Mouse (Mus musculus): ENCODE measurements around the gene Ttll9. TPM values are rescaled to one million over a fixed set of nuclear protein-coding genes. Genes with fewer than 3 reads are reported as not detected.
A peak's percentile ranks its signal among the peaks of the same experiment; 100 is the strongest.

The Ttll9 gene
- 1.2 and 1.3 TPM in 2 replicates for polyA plus RNA-seq (2015; fragmentation: Nextera tagmentation; extraction: Ambion mirVana)

DNA sequence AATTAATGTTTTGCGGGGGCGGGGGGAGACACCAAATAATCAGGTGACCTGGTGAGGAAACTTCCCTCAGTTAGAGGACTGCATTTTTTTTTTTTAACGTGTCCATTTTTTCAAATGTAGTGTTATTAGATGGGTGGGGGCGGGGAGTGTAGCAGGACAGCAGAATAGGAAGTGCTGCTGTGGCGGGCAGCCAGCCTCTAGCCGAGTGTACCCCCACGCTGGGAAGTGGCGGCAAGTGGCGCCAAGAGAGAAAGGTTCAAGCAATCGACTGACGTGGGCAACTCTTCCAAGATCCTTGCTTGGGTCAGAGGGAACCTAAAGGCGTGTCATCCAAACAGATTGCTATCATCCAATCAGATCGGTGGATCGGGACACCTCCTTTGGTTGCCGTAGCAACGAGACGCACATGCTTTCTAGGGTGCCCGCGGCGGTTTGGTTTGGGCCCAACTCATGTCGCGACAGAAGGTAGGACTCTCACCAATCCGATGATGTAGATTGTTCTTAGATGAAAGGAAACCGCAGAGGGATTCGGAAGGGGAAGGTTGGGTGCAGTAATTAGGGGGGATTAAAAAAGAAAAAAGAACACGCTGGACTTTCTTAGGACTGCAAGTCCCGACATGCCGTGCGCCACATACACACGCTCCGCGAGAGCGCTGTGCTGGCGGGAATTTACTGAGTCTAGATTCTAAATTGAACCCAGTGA, at the start of gene Ttll9:
Ttll9 (plus strand) TSS at position 395 of the 703 bp plus-strand sequence.
- peak; percentile 90 for ATAC-seq (ENCODE audit: low FRiP score, low TSS enrichment)
- Histone ChIP-seq H3K9me3 (ENCODE audit: low read length) (no peaks in the 10 kb centered on the region), H3K27me3 (ENCODE audit: insufficient read depth, low read length) (no peaks in the 10 kb centered on the region), H3K4me3 (ENCODE audit: low read length) (peak within 1 kb of the TSS; percentile 56), H3K4me2 (replicated peaks; ENCODE audit: low read depth, low read length) (peak within 1 kb of the TSS; percentile 87), H3K36me3 (ENCODE audit: insufficient read depth, low read length) (no peaks in the 10 kb centered on the region), H3K27ac (ENCODE audit: low read length) (no peak within 1 kb of the TSS), H3K4me1 (ENCODE audit: insufficient read depth, low read length) (0 out of 2 replicates have a peak, but pooled peaks cover 6% of the 10 kb centered on the region), H3K9ac (replicated peaks; ENCODE audit: low read length) (peak within 1 kb of the TSS; percentile 62)
- under 1% methylated on average over 34 of the region's 34 CpGs for WGBS

DNA sequence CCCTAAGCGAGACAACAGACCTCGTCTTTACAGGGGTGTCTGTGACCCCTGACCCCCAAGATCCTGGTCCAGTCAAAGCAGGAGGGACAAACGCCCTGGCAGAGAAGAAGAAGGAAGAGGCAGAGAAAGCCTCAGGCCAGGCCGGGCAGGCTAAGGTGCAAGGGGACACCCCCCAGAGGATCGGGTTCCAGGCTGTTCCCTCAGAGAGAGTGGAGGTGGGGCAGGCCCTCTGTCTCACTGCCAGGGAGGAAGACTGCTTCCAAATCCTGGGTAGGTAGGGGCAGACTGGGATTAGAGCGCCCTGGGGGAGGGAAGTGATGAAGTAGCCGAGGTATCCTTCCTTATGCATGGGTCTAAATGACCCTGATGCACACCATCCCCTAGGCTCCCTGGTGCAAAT, 48.8 kb upstream of the Ttll9 start:
- 24% methylated on average over 7 of the region's 7 CpGs for WGBS
- H3K4me3 ChIP-seq (ENCODE audit: low read length), result no peak overlapping the region
- no peak for ATAC-seq (ENCODE audit: low FRiP score, low TSS enrichment)
- no peak overlapping the region for H3K27ac ChIP-seq (ENCODE audit: low read length)
- H3K9ac ChIP-seq (replicated peaks; ENCODE audit: low read length), result no peak overlapping the region
- H3K27me3 ChIP-seq (ENCODE audit: insufficient read depth, low read length), result peaks cover 24% of the 10 kb centered on the region
- H3K4me2 ChIP-seq (replicated peaks; ENCODE audit: low read depth, low read length), result no peak overlapping the region
- H3K9me3 ChIP-seq (ENCODE audit: low read length), result no peaks in the 10 kb centered on the region
- no peaks in the 10 kb centered on the region for H3K36me3 ChIP-seq (ENCODE audit: insufficient read depth, low read length)
- H3K4me1 ChIP-seq (ENCODE audit: insufficient read depth, low read length), result peaks cover 13% of the 10 kb centered on the region

DNA sequence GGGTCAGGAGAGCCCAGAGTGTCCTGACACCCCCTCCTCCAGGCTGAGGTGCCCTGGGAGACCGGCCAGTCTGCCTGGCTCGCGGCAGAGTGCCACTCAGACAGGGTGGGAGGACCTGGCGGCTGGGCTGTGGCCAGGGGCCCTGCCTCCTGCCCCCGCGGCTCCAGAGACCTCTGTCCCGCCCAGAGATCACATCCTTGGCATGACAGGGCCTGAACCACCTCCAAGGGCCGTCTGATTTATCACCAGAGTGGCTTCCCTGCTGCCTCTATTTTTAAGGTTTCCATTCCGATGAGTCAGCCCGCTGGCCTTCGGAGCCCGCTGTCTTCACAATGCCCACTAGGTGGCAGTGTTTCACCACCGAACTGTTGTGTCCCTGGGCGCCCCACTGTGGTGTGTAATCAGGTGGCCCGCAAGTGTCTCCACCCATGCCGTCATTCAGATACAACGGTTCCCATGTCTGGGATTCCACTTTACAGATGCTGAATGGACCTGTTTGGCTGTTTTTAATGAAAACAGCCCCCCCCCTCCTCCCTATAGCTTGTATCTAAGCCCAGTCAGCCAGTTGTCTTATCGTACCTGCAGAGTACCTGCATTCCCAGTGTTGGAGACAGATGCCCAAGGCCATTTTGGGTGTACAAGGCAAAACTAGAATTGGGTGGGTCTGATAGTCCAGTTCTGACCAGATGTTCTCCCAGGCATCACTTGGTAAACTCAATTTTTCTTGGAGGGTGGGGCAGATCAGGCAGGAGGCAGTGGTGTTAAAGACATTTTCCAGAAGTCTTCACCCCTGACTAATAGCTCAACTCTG, 47.8 kb upstream of the Ttll9 start:
- Histone ChIP-seq H3K27me3 (ENCODE audit: insufficient read depth, low read length) (peaks cover 24% of the 10 kb centered on the region), H3K4me1 (ENCODE audit: insufficient read depth, low read length) (peaks cover 13% of the 10 kb centered on the region), H3K4me2 (replicated peaks; ENCODE audit: low read depth, low read length) (peak overlapping the region; percentile 30), H3K4me3 (ENCODE audit: low read length) (no peak overlapping the region), H3K9ac (replicated peaks; ENCODE audit: low read length) (no peak overlapping the region), H3K27ac (ENCODE audit: low read length) (no peak overlapping the region), H3K9me3 (ENCODE audit: low read length) (no peaks in the 10 kb centered on the region), H3K36me3 (ENCODE audit: insufficient read depth, low read length) (no peaks in the 10 kb centered on the region)
- ATAC-seq (ENCODE audit: low FRiP score, low TSS enrichment), result peak; percentile 73
- 2% methylated on average over 18 of the region's 18 CpGs for WGBS

DNA sequence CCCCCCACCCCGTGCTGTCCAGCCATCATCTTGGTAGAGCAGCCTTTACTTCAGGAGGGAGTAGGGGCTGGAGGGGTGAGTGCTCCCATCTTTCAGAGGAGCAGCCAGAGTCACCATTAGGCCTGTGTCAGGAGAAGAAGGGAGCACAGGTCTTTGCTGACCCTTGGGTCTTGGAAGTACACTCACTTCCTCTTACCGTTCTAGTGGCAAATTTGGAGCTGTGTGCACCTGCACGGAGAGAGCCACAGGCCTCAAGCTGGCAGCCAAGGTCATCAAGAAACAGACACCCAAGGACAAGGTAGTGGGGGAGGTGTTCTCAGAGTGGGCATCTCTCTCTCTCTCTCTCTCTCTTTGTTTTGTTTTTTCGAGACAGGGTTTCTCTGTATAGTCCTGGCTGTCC, 46.8 kb upstream of the Ttll9 start:
- no peak for ATAC-seq (ENCODE audit: low FRiP score, low TSS enrichment)
- H3K9ac ChIP-seq (replicated peaks; ENCODE audit: low read length), result no peak overlapping the region
- H3K4me1 ChIP-seq (ENCODE audit: insufficient read depth, low read length), result peaks cover 13% of the 10 kb centered on the region
- no peaks in the 10 kb centered on the region for H3K9me3 ChIP-seq (ENCODE audit: low read length)
- no peak overlapping the region for H3K4me3 ChIP-seq (ENCODE audit: low read length)
- H3K4me2 ChIP-seq (replicated peaks; ENCODE audit: low read depth, low read length), result no peak overlapping the region
- no peaks in the 10 kb centered on the region for H3K36me3 ChIP-seq (ENCODE audit: insufficient read depth, low read length)
- H3K27ac ChIP-seq (ENCODE audit: low read length), result no peak overlapping the region
- WGBS, result 41% methylated on average over 4 of the region's 4 CpGs
- H3K27me3 ChIP-seq (ENCODE audit: insufficient read depth, low read length), result peaks cover 24% of the 10 kb centered on the region

DNA sequence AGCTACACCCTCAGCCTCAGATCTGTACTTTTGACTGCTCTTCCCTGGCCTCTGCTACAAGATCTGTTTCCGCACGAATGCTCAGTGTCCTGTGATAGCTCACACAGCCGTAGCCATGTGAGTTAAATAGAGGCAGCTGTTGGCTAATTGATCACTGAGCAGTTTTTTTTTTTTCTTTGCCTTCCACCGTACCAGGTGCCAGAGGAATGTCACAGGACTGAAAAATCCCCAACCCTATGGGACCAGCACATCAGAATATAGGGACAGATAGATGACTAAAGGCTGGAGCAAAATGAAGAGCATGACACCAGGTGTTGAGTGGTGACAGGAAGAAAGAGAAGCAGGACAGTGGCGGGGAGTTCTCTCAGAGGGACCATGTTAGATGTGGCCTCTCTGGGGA, 46.2 kb upstream of the Ttll9 start:
- Histone ChIP-seq H3K9ac (replicated peaks; ENCODE audit: low read length) (no peak overlapping the region), H3K4me1 (ENCODE audit: insufficient read depth, low read length) (peaks cover 13% of the 10 kb centered on the region), H3K9me3 (ENCODE audit: low read length) (no peaks in the 10 kb centered on the region), H3K27me3 (ENCODE audit: insufficient read depth, low read length) (peaks cover 24% of the 10 kb centered on the region), H3K36me3 (ENCODE audit: insufficient read depth, low read length) (no peaks in the 10 kb centered on the region), H3K4me2 (replicated peaks; ENCODE audit: low read depth, low read length) (no peak overlapping the region), H3K4me3 (ENCODE audit: low read length) (no peak overlapping the region), H3K27ac (ENCODE audit: low read length) (no peak overlapping the region)
- WGBS, result 48% methylated on average over 5 of the region's 5 CpGs
- no peak for ATAC-seq (ENCODE audit: low FRiP score, low TSS enrichment)

DNA sequence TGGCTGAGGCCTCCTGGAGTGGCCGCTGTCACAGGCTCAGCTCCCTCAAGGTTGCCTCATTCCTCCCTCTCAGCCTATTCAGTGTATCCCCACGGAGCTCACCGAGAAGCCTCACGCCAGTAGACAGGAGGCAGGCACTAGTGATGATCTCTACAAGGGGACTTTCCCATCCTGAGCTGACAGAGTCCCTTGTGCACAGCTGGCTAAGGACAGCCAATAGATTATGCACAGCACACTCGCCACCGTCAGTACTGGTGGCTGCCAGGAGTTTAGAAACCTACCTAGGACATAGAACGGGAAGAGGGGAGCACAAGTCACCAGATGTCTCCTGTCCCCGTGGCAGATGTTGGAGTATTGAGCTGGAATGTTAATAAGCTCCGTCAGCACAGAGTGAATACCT, 44.6 kb upstream of the Ttll9 start:
- H3K4me1 ChIP-seq (ENCODE audit: insufficient read depth, low read length), result peaks cover 13% of the 10 kb centered on the region
- H3K4me2 ChIP-seq (replicated peaks; ENCODE audit: low read depth, low read length), result no peak overlapping the region
- no peaks in the 10 kb centered on the region for H3K36me3 ChIP-seq (ENCODE audit: insufficient read depth, low read length)
- no peak overlapping the region for H3K9ac ChIP-seq (replicated peaks; ENCODE audit: low read length)
- no peak overlapping the region for H3K4me3 ChIP-seq (ENCODE audit: low read length)
- H3K27ac ChIP-seq (ENCODE audit: low read length), result no peak overlapping the region
- WGBS, result 50% methylated on average over 9 of the region's 9 CpGs
- peaks cover 11% of the 10 kb centered on the region for H3K27me3 ChIP-seq (ENCODE audit: insufficient read depth, low read length)
- H3K9me3 ChIP-seq (ENCODE audit: low read length), result no peaks in the 10 kb centered on the region
- ATAC-seq (ENCODE audit: low FRiP score, low TSS enrichment), result no peak

DNA sequence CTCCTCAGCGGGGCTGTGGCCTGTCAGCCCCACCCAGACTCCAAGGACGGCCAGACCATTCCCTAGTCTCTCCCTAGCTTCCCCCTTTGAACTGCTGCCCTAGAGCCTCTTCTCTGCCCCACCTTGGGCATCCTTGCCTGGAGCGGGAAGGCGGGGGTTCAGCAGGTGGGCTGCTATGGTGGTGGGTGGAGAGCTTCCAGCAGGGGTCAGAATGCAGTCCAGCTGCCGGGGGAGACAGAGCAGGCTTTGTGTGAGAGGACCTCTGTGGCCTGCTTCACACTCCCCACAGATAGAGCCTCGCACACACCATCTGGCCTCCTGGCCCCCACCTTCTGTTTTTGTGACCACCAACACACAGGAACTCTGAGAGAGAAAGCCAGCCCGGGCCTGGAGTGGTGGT, 39.9 kb upstream of the Ttll9 start:
- Histone ChIP-seq H3K27ac (ENCODE audit: low read length) (no peak overlapping the region), H3K9ac (replicated peaks; ENCODE audit: low read length) (no peak overlapping the region), H3K36me3 (ENCODE audit: insufficient read depth, low read length) (no peaks in the 10 kb centered on the region), H3K4me3 (ENCODE audit: low read length) (no peak overlapping the region), H3K27me3 (ENCODE audit: insufficient read depth, low read length) (no peaks in the 10 kb centered on the region), H3K9me3 (ENCODE audit: low read length) (no peaks in the 10 kb centered on the region), H3K4me2 (replicated peaks; ENCODE audit: low read depth, low read length) (no peak overlapping the region), H3K4me1 (ENCODE audit: insufficient read depth, low read length) (peaks cover 41% of the 10 kb centered on the region)
- 39% methylated on average over 7 of the region's 7 CpGs for WGBS
- no peak for ATAC-seq (ENCODE audit: low FRiP score, low TSS enrichment)

DNA sequence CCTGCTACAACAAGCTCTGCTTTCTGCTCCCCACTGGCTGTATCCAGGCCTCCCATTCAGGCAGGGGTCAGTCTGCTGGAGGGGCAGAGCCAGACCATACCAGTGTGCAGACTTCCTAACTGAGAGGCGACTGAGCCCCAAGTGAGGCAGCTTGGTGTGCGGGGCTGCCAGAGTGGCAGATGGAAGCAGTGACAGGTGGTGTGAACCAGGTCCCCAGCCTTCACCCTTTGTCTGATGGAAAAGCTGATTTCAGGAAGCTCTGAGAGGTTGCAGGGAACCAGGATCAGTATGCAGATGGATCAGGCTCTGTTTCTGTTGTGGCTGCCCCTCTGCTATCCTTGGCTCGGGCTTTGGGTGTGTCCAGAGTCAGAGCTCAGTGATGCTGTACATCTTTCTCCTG, 38.7 kb upstream of the Ttll9 start:
- Histone ChIP-seq H3K4me1 (ENCODE audit: insufficient read depth, low read length) (peaks cover 50% of the 10 kb centered on the region), H3K9me3 (ENCODE audit: low read length) (no peaks in the 10 kb centered on the region), H3K27me3 (ENCODE audit: insufficient read depth, low read length) (no peaks in the 10 kb centered on the region), H3K36me3 (ENCODE audit: insufficient read depth, low read length) (no peaks in the 10 kb centered on the region), H3K9ac (replicated peaks; ENCODE audit: low read length) (no peak overlapping the region), H3K4me3 (ENCODE audit: low read length) (no peak overlapping the region), H3K4me2 (replicated peaks; ENCODE audit: low read depth, low read length) (no peak overlapping the region), H3K27ac (ENCODE audit: low read length) (no peak overlapping the region)
- ATAC-seq (ENCODE audit: low FRiP score, low TSS enrichment), result no peak
- 75% methylated on average over 3 of the region's 3 CpGs for WGBS

DNA sequence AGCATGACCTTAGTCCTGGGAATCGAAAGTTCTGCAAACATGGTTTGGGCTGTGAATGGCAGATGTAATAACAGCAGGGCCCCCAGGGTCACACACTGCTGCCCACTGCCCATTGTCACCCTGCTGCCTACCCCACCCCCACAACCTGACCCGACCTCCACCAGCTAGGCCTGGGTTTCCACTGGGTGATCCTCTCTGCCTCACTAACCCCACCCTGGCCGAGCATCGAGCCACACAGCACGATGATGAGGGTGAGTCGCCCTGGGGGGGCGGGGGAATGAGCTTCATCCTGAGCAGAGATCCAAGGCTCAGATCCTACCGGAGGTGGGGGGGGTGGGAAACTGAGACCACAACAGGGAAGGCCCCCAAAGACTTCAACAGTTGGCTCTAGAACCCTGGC, 38.2 kb upstream of the Ttll9 start:
- no peak overlapping the region for H3K4me2 ChIP-seq (replicated peaks; ENCODE audit: low read depth, low read length)
- H3K27ac ChIP-seq (ENCODE audit: low read length), result no peak overlapping the region
- WGBS, result 25% methylated on average over 8 of the region's 8 CpGs
- H3K9ac ChIP-seq (replicated peaks; ENCODE audit: low read length), result no peak overlapping the region
- no peak overlapping the region for H3K4me3 ChIP-seq (ENCODE audit: low read length)
- no peaks in the 10 kb centered on the region for H3K9me3 ChIP-seq (ENCODE audit: low read length)
- peaks cover 55% of the 10 kb centered on the region for H3K4me1 ChIP-seq (ENCODE audit: insufficient read depth, low read length)
- H3K27me3 ChIP-seq (ENCODE audit: insufficient read depth, low read length), result no peaks in the 10 kb centered on the region
- no peaks in the 10 kb centered on the region for H3K36me3 ChIP-seq (ENCODE audit: insufficient read depth, low read length)
- peak; percentile 29; the same call in 1 of the 2 replicates for ATAC-seq (ENCODE audit: low FRiP score, low TSS enrichment)

DNA sequence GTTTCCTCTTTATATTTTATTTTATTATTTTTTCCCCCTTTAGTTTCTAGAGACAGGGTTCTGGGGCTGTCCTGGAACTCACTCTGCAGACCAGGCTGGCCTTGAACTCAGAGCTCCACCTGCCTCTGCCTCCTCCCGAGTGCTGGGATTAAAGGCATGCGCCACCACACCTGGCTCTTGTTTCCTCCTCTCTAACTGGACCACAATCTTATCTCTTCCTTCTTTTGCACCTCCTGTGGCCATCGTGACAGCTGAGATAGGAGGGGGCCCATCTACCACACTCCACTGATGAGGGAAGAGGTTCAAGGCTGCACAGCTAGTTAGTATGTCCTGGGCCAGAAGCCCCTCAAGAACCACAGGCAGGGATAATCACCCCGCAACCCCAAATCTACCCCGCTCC, 37.7 kb upstream of the Ttll9 start:
- Histone ChIP-seq H3K9ac (replicated peaks; ENCODE audit: low read length) (no peak overlapping the region), H3K36me3 (ENCODE audit: insufficient read depth, low read length) (no peaks in the 10 kb centered on the region), H3K27ac (ENCODE audit: low read length) (peak overlapping the region; percentile 90), H3K4me2 (replicated peaks; ENCODE audit: low read depth, low read length) (no peak overlapping the region), H3K4me3 (ENCODE audit: low read length) (no peak overlapping the region), H3K4me1 (ENCODE audit: insufficient read depth, low read length) (peaks cover 55% of the 10 kb centered on the region), H3K9me3 (ENCODE audit: low read length) (no peaks in the 10 kb centered on the region), H3K27me3 (ENCODE audit: insufficient read depth, low read length) (no peaks in the 10 kb centered on the region)
- 80% methylated on average over 5 of the region's 5 CpGs for WGBS
- no peak for ATAC-seq (ENCODE audit: low FRiP score, low TSS enrichment)

All from kidney, embryonic 16.5 days (tissue).